Mouse (Mus musculus) limb, embryonic 13.5 days (tissue): ENCODE measurements around the gene Slc35d1. TPM values are rescaled to one million over a fixed set of nuclear protein-coding genes. Genes with fewer than 3 reads are reported as not detected.

Experiments used
- ATAC-seq: fragments of 200-750 bp; cut with Nextera tagmentation; 2 replicates; pipeline ENCODE4 v1.8.0; 2017; ENCODE audit warnings: low read depth, moderate number of reproducible peaks, moderate TSS enrichment; ENCODE audit not compliant: low FRiP score
- H3K27ac ChIP-seq: fragments of 300-500 bp; sonication (generic); 2 replicates; pipeline ENCODE4 v1.5.1; 2015; ENCODE audit warnings: inconsistent platforms, mild to moderate bottlenecking, moderate library complexity
- H3K27me3 ChIP-seq: fragments of 300-500 bp; sonication (generic); 2 replicates; pipeline ENCODE4 v1.6.1; 2015; ENCODE audit warnings: mild to moderate bottlenecking, inconsistent platforms
- H3K36me3 ChIP-seq: fragments of 300-500 bp; sonication (generic); 2 replicates; pipeline ENCODE4 v1.6.1; 2015; ENCODE audit warnings: inconsistent platforms, mild to moderate bottlenecking, moderate library complexity
- H3K4me1 ChIP-seq: fragments of 300-500 bp; sonication (generic); 2 replicates; pipeline ENCODE4 v1.6.1; 2015; ENCODE audit warnings: inconsistent platforms
- H3K4me2 ChIP-seq: fragments of 300-500 bp; sonication (generic); replicated peaks from 2 replicates; pipeline ENCODE4 v1.6.1; 2015; ENCODE audit warnings: inconsistent platforms, mild to moderate bottlenecking, moderate library complexity
- H3K4me3 ChIP-seq: fragments of 300-500 bp; sonication (generic); 2 replicates; pipeline ENCODE4 v1.5.1; 2015; ENCODE audit warnings: moderate library complexity, mild to moderate bottlenecking, inconsistent platforms
- H3K9ac ChIP-seq: fragments of 300-500 bp; sonication (generic); 2 replicates; pipeline ENCODE4 v1.6.1; 2015; ENCODE audit warnings: mild to moderate bottlenecking, inconsistent platforms
- H3K9me3 ChIP-seq: fragments of 300-500 bp; sonication (generic); 2 replicates; pipeline ENCODE4 v1.6.1; 2016; ENCODE audit warnings: inconsistent platforms
- WGBS: fragments of 180-500 bp; shearing (Covaris S2); methylation state at CpG from one replicate; pipeline ENCODE4 v1.1.7; 2015; 5-methylcytosine and 5-hydroxymethylcytosine counted together
- polyA plus RNA-seq: library from polyadenylated mRNA; unstranded; fragments of >200 nt; fragmentation: Nextera tagmentation; extraction: Ambion mirVana; gene quantifications from 2 replicates; pipeline ENCODE4 v1.2.1, GENCODE M21; 2015

Gene Slc35d1
- 12.3 and 14.7 TPM in 2 replicates for polyA plus RNA-seq

GRCm38 (mm10) chr4:103214925-103215820 lies at the start of gene Slc35d1:
Gene Slc35d1, minus strand, starts transcription at chr4:103215164.
- 2% methylated on average over 63 of the region's 70 CpGs for WGBS
- Histone ChIP-seq H3K9ac (peak within 1 kb of the TSS; percentile 99), H3K36me3 (peaks cover 9% of the 10 kb centered on the region), H3K4me3 (peak within 1 kb of the TSS; percentile 93), H3K4me2 (peak within 1 kb of the TSS; percentile 76), H3K9me3 (no peaks in the 10 kb centered on the region), H3K27ac (peak within 1 kb of the TSS; percentile 99), H3K4me1 (peaks cover 41% of the 10 kb centered on the region), H3K27me3 (no peaks in the 10 kb centered on the region)
- ATAC-seq = peak; percentile 89

- 49% methylated on average over 8 of the region's 8 CpGs for WGBS
- Histone ChIP-seq H3K9me3 (no peaks in the 10 kb centered on the region), H3K4me1 (no peaks in the 10 kb centered on the region), H3K4me3 (no peak overlapping the region), H3K36me3 (no peaks in the 10 kb centered on the region), H3K27ac (no peak overlapping the region), H3K27me3 (no peaks in the 10 kb centered on the region), H3K9ac (no peak overlapping the region), H3K4me2 (no peak overlapping the region)
- ATAC-seq = no peak
These were observed 48.9 kb upstream of the Slc35d1 start for GRCm38 (mm10) chr4:103263812-103264396.

- H3K27ac ChIP-seq = no peak overlapping the region
- H3K4me3 ChIP-seq = no peak overlapping the region
- ATAC-seq = no peak
- no peak overlapping the region for H3K9ac ChIP-seq
- WGBS = 54% methylated on average over 5 of the region's 5 CpGs
- no peaks in the 10 kb centered on the region for H3K4me1 ChIP-seq
- no peaks in the 10 kb centered on the region for H3K36me3 ChIP-seq
- no peak overlapping the region for H3K4me2 ChIP-seq
- no peaks in the 10 kb centered on the region for H3K27me3 ChIP-seq
- H3K9me3 ChIP-seq = no peaks in the 10 kb centered on the region
These were observed 48.4 kb upstream of the Slc35d1 start for GRCm38 (mm10) chr4:103263378-103263777.

- Histone ChIP-seq H3K27ac (no peak overlapping the region), H3K36me3 (no peaks in the 10 kb centered on the region), H3K4me1 (no peaks in the 10 kb centered on the region), H3K4me3 (no peak overlapping the region), H3K27me3 (no peaks in the 10 kb centered on the region), H3K9me3 (no peaks in the 10 kb centered on the region), H3K4me2 (no peak overlapping the region), H3K9ac (no peak overlapping the region)
- ATAC-seq = no peak
- 86% methylated on average over 3 of the region's 3 CpGs for WGBS
These were observed 43.9 kb upstream of the Slc35d1 start for GRCm38 (mm10) chr4:103258817-103259216.

GRCm38 (mm10) chr4:103253846-103254245 lies 38.9 kb upstream of the Slc35d1 start:
- H3K27me3 ChIP-seq = no peaks in the 10 kb centered on the region
- WGBS = 87% methylated on average over 4 of the region's 4 CpGs
- no peak overlapping the region for H3K4me3 ChIP-seq
- ATAC-seq = no peak
- H3K36me3 ChIP-seq = no peaks in the 10 kb centered on the region
- H3K27ac ChIP-seq = no peak overlapping the region
- H3K4me1 ChIP-seq = no peaks in the 10 kb centered on the region
- H3K4me2 ChIP-seq = no peak overlapping the region
- H3K9me3 ChIP-seq = no peaks in the 10 kb centered on the region
- H3K9ac ChIP-seq = no peak overlapping the region

GRCm38 (mm10) chr4:103249436-103250085 lies 34.6 kb upstream of the Slc35d1 start:
- ATAC-seq = no peak
- Histone ChIP-seq H3K27ac (no peak overlapping the region), H3K4me3 (no peak overlapping the region), H3K9ac (no peak overlapping the region), H3K27me3 (no peaks in the 10 kb centered on the region), H3K4me2 (no peak overlapping the region), H3K4me1 (no peaks in the 10 kb centered on the region), H3K9me3 (no peaks in the 10 kb centered on the region), H3K36me3 (no peaks in the 10 kb centered on the region)
- 58% methylated on average over 6 of the region's 6 CpGs for WGBS

GRCm38 (mm10) chr4:103247813-103248212 lies 32.8 kb upstream of the Slc35d1 start:
- H3K9me3 ChIP-seq = no peaks in the 10 kb centered on the region
- 80% methylated on average over 2 of the region's 2 CpGs for WGBS

GRCm38 (mm10) chr4:103247249-103247648 lies 32.3 kb upstream of the Slc35d1 start:
- H3K9ac ChIP-seq = no peak overlapping the region
- H3K4me1 ChIP-seq = no peaks in the 10 kb centered on the region
- H3K4me3 ChIP-seq = no peak overlapping the region
- no peaks in the 10 kb centered on the region for H3K36me3 ChIP-seq
- ATAC-seq = no peak
- no peak overlapping the region for H3K27ac ChIP-seq
- H3K4me2 ChIP-seq = no peak overlapping the region
- 85% methylated on average over 3 of the region's 3 CpGs for WGBS
- no peaks in the 10 kb centered on the region for H3K27me3 ChIP-seq
- no peaks in the 10 kb centered on the region for H3K9me3 ChIP-seq

More at GRCm38 (mm10) chr4:103247813-103248212, 32.8 kb upstream of the Slc35d1 start:
- H3K9ac ChIP-seq = no peak overlapping the region
- no peaks in the 10 kb centered on the region for H3K27me3 ChIP-seq
- H3K27ac ChIP-seq = no peak overlapping the region
- H3K4me3 ChIP-seq = no peak overlapping the region
- H3K4me1 ChIP-seq = no peaks in the 10 kb centered on the region
- no peak for ATAC-seq
- H3K36me3 ChIP-seq = no peaks in the 10 kb centered on the region
- H3K4me2 ChIP-seq = no peak overlapping the region

GRCm38 (mm10) chr4:103232156-103232555 lies 17.2 kb upstream of the Slc35d1 start:
- Histone ChIP-seq H3K4me2 (no peak overlapping the region), H3K9me3 (peaks cover 5% of the 10 kb centered on the region; the same call in 1 of the 2 replicates), H3K27ac (no peak overlapping the region), H3K4me3 (no peak overlapping the region), H3K36me3 (no peaks in the 10 kb centered on the region), H3K9ac (no peak overlapping the region), H3K4me1 (no peaks in the 10 kb centered on the region), H3K27me3 (no peaks in the 10 kb centered on the region)
- 28% methylated on average over 2 of the region's 2 CpGs for WGBS
- ATAC-seq = no peak

GRCm38 (mm10) chr4:103222854-103223253 lies 7.9 kb upstream of the Slc35d1 start:
- Histone ChIP-seq H3K4me3 (no peak overlapping the region), H3K4me1 (peaks cover 34% of the 10 kb centered on the region), H3K9ac (no peak overlapping the region), H3K4me2 (no peak overlapping the region), H3K27me3 (no peaks in the 10 kb centered on the region), H3K36me3 (no peaks in the 10 kb centered on the region), H3K27ac (no peak overlapping the region), H3K9me3 (no peaks in the 10 kb centered on the region)
- WGBS = 36% methylated on average over 9 of the region's 9 CpGs
- no peak for ATAC-seq

GRCm38 (mm10) chr4:103221789-103222188 lies 6.8 kb upstream of the Slc35d1 start:
- Histone ChIP-seq H3K4me3 (no peak overlapping the region), H3K9me3 (no peaks in the 10 kb centered on the region), H3K9ac (no peak overlapping the region), H3K27me3 (no peaks in the 10 kb centered on the region), H3K27ac (no peak overlapping the region), H3K36me3 (no peaks in the 10 kb centered on the region), H3K4me1 (peaks cover 35% of the 10 kb centered on the region), H3K4me2 (no peak overlapping the region)
- WGBS = 78% methylated on average over 6 of the region's 6 CpGs
- ATAC-seq = no peak

GRCm38 (mm10) chr4:103219011-103219410 lies 4.0 kb upstream of the Slc35d1 start:
- WGBS = 24% methylated on average over 5 of the region's 5 CpGs
- H3K9ac ChIP-seq = no peak overlapping the region
- no peaks in the 10 kb centered on the region for H3K27me3 ChIP-seq
- peak overlapping the region; percentile 55 for H3K27ac ChIP-seq
- H3K4me1 ChIP-seq = peaks cover 41% of the 10 kb centered on the region
- no peaks in the 10 kb centered on the region for H3K36me3 ChIP-seq
- no peaks in the 10 kb centered on the region for H3K9me3 ChIP-seq
- H3K4me3 ChIP-seq = no peak overlapping the region
- H3K4me2 ChIP-seq = no peak overlapping the region
- ATAC-seq = no peak
